Mouse (Mus musculus): ENCODE measurements at regions not wholly inside any gene's neighbourhood (a gene's known extent, or its start where the extent isn't known, plus 50 kb on each side); places are given as distances from the start of the nearest gene placed in this dataset.

GRCm38 (mm10) chr7:129027116-129027515 is 229.7 kb upstream of the Plpp4 start:
- Histone ChIP-seq H3K79me3 (ENCODE audit: low read depth) (no peaks in the 10 kb centered on the region), H3ac (ENCODE audit: control insufficient read depth, insufficient read length, low read depth) (no peak overlapping the region), H3K36me3 (ENCODE audit: control insufficient read depth, insufficient read depth) (no peaks in the 10 kb centered on the region), H3K79me2 (ENCODE audit: control insufficient read depth, insufficient read depth) (no peaks in the 10 kb centered on the region), H3K4me3 (ENCODE audit: insufficient read depth, poor library complexity, severe bottlenecking) (no peak overlapping the region), H3K27me3 (ENCODE audit: control insufficient read depth, insufficient read depth, insufficient read length) (no peaks in the 10 kb centered on the region)
- TF ChIP-seq MAX (IDR thresholded peaks at IDR 0.05) (no peak), USF1 (IDR thresholded peaks at IDR 0.05; ENCODE audit: low read depth) (no peak), FOSL1 (IDR thresholded peaks at IDR 0.05; ENCODE audit: insufficient read depth, low read length, poor library complexity, severe bottlenecking) (no peak), MYOG (IDR thresholded peaks at IDR 0.05; ENCODE audit: control insufficient read depth, extremely low read depth, insufficient read length) (no peak), CEBPB (IDR thresholded peaks at IDR 0.05; ENCODE audit: low read depth) (no peak)

- H3K79me2 ChIP-seq (ENCODE audit: control insufficient read depth, insufficient read depth), result no peaks in the 10 kb centered on the region
- no peaks in the 10 kb centered on the region for H3K36me3 ChIP-seq (ENCODE audit: control insufficient read depth, insufficient read depth)
- TF ChIP-seq CEBPB (IDR thresholded peaks at IDR 0.05; ENCODE audit: low read depth), result no peak
- no peak for TF ChIP-seq MYOG (IDR thresholded peaks at IDR 0.05; ENCODE audit: control insufficient read depth, extremely low read depth, insufficient read length)
- no peak for TF ChIP-seq MYOD1 (IDR thresholded peaks at IDR 0.05; ENCODE audit: control insufficient read depth, insufficient read length, low read depth)
- no peak for TF ChIP-seq MAX (IDR thresholded peaks at IDR 0.05)
- no peak for TF ChIP-seq USF1 (IDR thresholded peaks at IDR 0.05; ENCODE audit: low read depth)
- no peak for TF ChIP-seq CTCF (IDR thresholded peaks at IDR 0.05; ENCODE audit: control insufficient read depth, insufficient read depth, insufficient read length)
- TF ChIP-seq FOSL1 (IDR thresholded peaks at IDR 0.05; ENCODE audit: insufficient read depth, low read length, poor library complexity, severe bottlenecking), result no peak
- H3K4me3 ChIP-seq (ENCODE audit: insufficient read depth, poor library complexity, severe bottlenecking), result no peak overlapping the region
- no peaks in the 10 kb centered on the region for H3K79me3 ChIP-seq (ENCODE audit: low read depth)
- no peaks in the 10 kb centered on the region for H3K27me3 ChIP-seq (ENCODE audit: control insufficient read depth, insufficient read depth, insufficient read length)
- H3ac ChIP-seq (ENCODE audit: control insufficient read depth, insufficient read length, low read depth), result no peak overlapping the region
Measured at GRCm38 (mm10) chr7:129048023-129048422, 208.8 kb upstream of the Plpp4 start.

GRCm38 (mm10) chr7:129049726-129050125 is 207.1 kb upstream of the Plpp4 start:
- H3K36me3 ChIP-seq (ENCODE audit: control insufficient read depth, insufficient read depth), result no peaks in the 10 kb centered on the region
- H3K79me2 ChIP-seq (ENCODE audit: control insufficient read depth, insufficient read depth), result no peaks in the 10 kb centered on the region
- no peak overlapping the region for H3K4me3 ChIP-seq (ENCODE audit: insufficient read depth, poor library complexity, severe bottlenecking)
- TF ChIP-seq CTCF (IDR thresholded peaks at IDR 0.05; ENCODE audit: control insufficient read depth, insufficient read depth, insufficient read length) (no peak), MYOD1 (IDR thresholded peaks at IDR 0.05; ENCODE audit: control insufficient read depth, insufficient read length, low read depth) (no peak), MYOG (IDR thresholded peaks at IDR 0.05; ENCODE audit: control insufficient read depth, extremely low read depth, insufficient read length) (no peak), MAX (IDR thresholded peaks at IDR 0.05) (no peak), USF1 (IDR thresholded peaks at IDR 0.05; ENCODE audit: low read depth) (no peak)
- no peak overlapping the region for H3ac ChIP-seq (ENCODE audit: control insufficient read depth, insufficient read length, low read depth)
- no peaks in the 10 kb centered on the region for H3K27me3 ChIP-seq (ENCODE audit: control insufficient read depth, insufficient read depth, insufficient read length)
- no peaks in the 10 kb centered on the region for H3K79me3 ChIP-seq (ENCODE audit: low read depth)

- H3ac ChIP-seq (ENCODE audit: control insufficient read depth, insufficient read length, low read depth), result no peak overlapping the region
- no peaks in the 10 kb centered on the region for H3K79me2 ChIP-seq (ENCODE audit: control insufficient read depth, insufficient read depth)
- TF ChIP-seq FOSL1 (IDR thresholded peaks at IDR 0.05; ENCODE audit: insufficient read depth, low read length, poor library complexity, severe bottlenecking), result no peak
- no peak for TF ChIP-seq CTCF (IDR thresholded peaks at IDR 0.05; ENCODE audit: control insufficient read depth, insufficient read depth, insufficient read length)
- TF ChIP-seq MAX (IDR thresholded peaks at IDR 0.05), result no peak
- TF ChIP-seq MYOG (IDR thresholded peaks at IDR 0.05; ENCODE audit: control insufficient read depth, extremely low read depth, insufficient read length), result no peak
- no peak for TF ChIP-seq MYOD1 (IDR thresholded peaks at IDR 0.05; ENCODE audit: control insufficient read depth, insufficient read length, low read depth)
- TF ChIP-seq USF1 (IDR thresholded peaks at IDR 0.05; ENCODE audit: low read depth), result no peak
- no peak for TF ChIP-seq CEBPB (IDR thresholded peaks at IDR 0.05; ENCODE audit: low read depth)
- no peaks in the 10 kb centered on the region for H3K36me3 ChIP-seq (ENCODE audit: control insufficient read depth, insufficient read depth)
- H3K79me3 ChIP-seq (ENCODE audit: low read depth), result no peaks in the 10 kb centered on the region
- H3K27me3 ChIP-seq (ENCODE audit: control insufficient read depth, insufficient read depth, insufficient read length), result no peaks in the 10 kb centered on the region
- H3K4me3 ChIP-seq (ENCODE audit: insufficient read depth, poor library complexity, severe bottlenecking), result no peak overlapping the region
Measured at GRCm38 (mm10) chr7:129050675-129051074, 206.2 kb upstream of the Plpp4 start.

GRCm38 (mm10) chr7:129066891-129067290 is 189.9 kb upstream of the Plpp4 start:
- Histone ChIP-seq H3K36me3 (ENCODE audit: control insufficient read depth, insufficient read depth) (no peaks in the 10 kb centered on the region), H3K27me3 (ENCODE audit: control insufficient read depth, insufficient read depth, insufficient read length) (no peaks in the 10 kb centered on the region), H3K79me3 (ENCODE audit: low read depth) (no peaks in the 10 kb centered on the region), H3K79me2 (ENCODE audit: control insufficient read depth, insufficient read depth) (no peaks in the 10 kb centered on the region), H3K4me3 (ENCODE audit: insufficient read depth, poor library complexity, severe bottlenecking) (no peak overlapping the region), H3ac (ENCODE audit: control insufficient read depth, insufficient read length, low read depth) (no peak overlapping the region)
- TF ChIP-seq FOSL1 (IDR thresholded peaks at IDR 0.05; ENCODE audit: insufficient read depth, low read length, poor library complexity, severe bottlenecking) (no peak), CEBPB (IDR thresholded peaks at IDR 0.05; ENCODE audit: low read depth) (no peak), CTCF (IDR thresholded peaks at IDR 0.05; ENCODE audit: control insufficient read depth, insufficient read depth, insufficient read length) (no peak), MYOD1 (IDR thresholded peaks at IDR 0.05; ENCODE audit: control insufficient read depth, insufficient read length, low read depth) (no peak), MYOG (IDR thresholded peaks at IDR 0.05; ENCODE audit: control insufficient read depth, extremely low read depth, insufficient read length) (no peak), USF1 (IDR thresholded peaks at IDR 0.05; ENCODE audit: low read depth) (no peak), MAX (IDR thresholded peaks at IDR 0.05) (no peak)

GRCm38 (mm10) chr7:129068137-129068536 is 188.7 kb upstream of the Plpp4 start:
- Histone ChIP-seq H3ac (ENCODE audit: control insufficient read depth, insufficient read length, low read depth) (no peak overlapping the region), H3K4me3 (ENCODE audit: insufficient read depth, poor library complexity, severe bottlenecking) (no peak overlapping the region), H3K36me3 (ENCODE audit: control insufficient read depth, insufficient read depth) (no peaks in the 10 kb centered on the region), H3K79me3 (ENCODE audit: low read depth) (no peaks in the 10 kb centered on the region), H3K79me2 (ENCODE audit: control insufficient read depth, insufficient read depth) (no peaks in the 10 kb centered on the region), H3K27me3 (ENCODE audit: control insufficient read depth, insufficient read depth, insufficient read length) (no peaks in the 10 kb centered on the region)
- TF ChIP-seq USF1 (IDR thresholded peaks at IDR 0.05; ENCODE audit: low read depth) (no peak), CTCF (IDR thresholded peaks at IDR 0.05; ENCODE audit: control insufficient read depth, insufficient read depth, insufficient read length) (no peak), CEBPB (IDR thresholded peaks at IDR 0.05; ENCODE audit: low read depth) (no peak), MYOG (IDR thresholded peaks at IDR 0.05; ENCODE audit: control insufficient read depth, extremely low read depth, insufficient read length) (no peak), MYOD1 (IDR thresholded peaks at IDR 0.05; ENCODE audit: control insufficient read depth, insufficient read length, low read depth) (no peak), FOSL1 (IDR thresholded peaks at IDR 0.05; ENCODE audit: insufficient read depth, low read length, poor library complexity, severe bottlenecking) (no peak), MAX (IDR thresholded peaks at IDR 0.05) (no peak)
